In the genomic region with DNA sequence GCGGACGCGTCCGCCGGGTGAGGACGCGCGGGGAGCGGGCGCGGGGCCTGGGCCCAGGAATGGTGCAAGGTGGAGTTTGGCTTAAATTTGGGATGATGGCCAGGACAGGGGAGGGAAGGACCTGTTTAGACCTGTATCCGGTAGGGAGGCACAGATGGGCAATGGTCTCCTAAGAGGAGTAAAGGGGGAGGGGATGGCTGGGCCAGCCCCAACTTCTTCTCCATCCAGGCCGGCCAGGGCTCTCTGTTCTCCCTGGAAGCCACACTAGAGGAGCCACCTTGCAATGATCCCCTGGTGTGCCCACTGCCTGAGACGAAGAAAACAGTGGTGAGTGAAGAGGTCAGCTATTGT, we compare ENCODE assay signal across 9 mouse cellular contexts. TPM values are rescaled to one million over a fixed set of nuclear protein-coding genes. Genes with fewer than 3 reads are reported as not detected.
A peak's percentile ranks its signal among the peaks of the same experiment; 100 is the strongest.
DNase-seq lines count a peak whose midpoint lies in the region; ATAC-seq and TF ChIP-seq lines count a peak whose summit lies in the region.
"Had no signal": no experiment of that assay in that cellular context is flagged by ENCODE, and none has a peak within 500 bp of the region (broad histone marks: within the 10 kb centered on the region; RNA-seq: fewer than 3 reads in every experiment).

No protein-coding gene starts in this region.

- H3K9ac ChIP-seq in liver, adult 2 months (ENCODE audit: low read depth, low read length), result peak overlapping the region; percentile 98
- H3K9ac ChIP-seq in intestine, embryonic 15.5 days, result peak overlapping the region; percentile 50

- H3K4me1 ChIP-seq in liver, adult 2 months (ENCODE audit: control insufficient read depth, insufficient read depth, low read length), result peaks cover 9% of the 10 kb centered on the region
- H3K4me1 ChIP-seq in embryonic fibroblast, embryonic 13.5 days (ENCODE audit: control insufficient read depth, insufficient read depth, low read length), result no peaks in the 10 kb centered on the region
- H3K4me1 ChIP-seq in intestine, embryonic 15.5 days (replicated peaks), result peaks cover 10% of the 10 kb centered on the region; the same call in 1 of the 2 replicates

- no peak for TF ChIP-seq CTCF in liver, adult 2 months (IDR thresholded peaks at IDR 0.05; ENCODE audit: low read depth, low read length)
- TF ChIP-seq CTCF in embryonic fibroblast, embryonic 13.5 days (IDR thresholded peaks at IDR 0.05; ENCODE audit: borderline replicate concordance, insufficient read depth, low read length), result no peak

- peak overlapping the region; percentile 97 for H3K4me3 ChIP-seq in liver, adult 2 months (ENCODE audit: insufficient read depth, low read depth, low read length)
- H3K4me3 ChIP-seq in embryonic fibroblast, embryonic 13.5 days (ENCODE audit: insufficient read depth, low read length), result peak overlapping the region; percentile 43
- peak overlapping the region; percentile 51 for H3K4me3 ChIP-seq in intestine, embryonic 15.5 days (replicated peaks)
- H3K4me3 ChIP-seq in myocyte, result no peak overlapping the region

- no peak overlapping the region for H3ac ChIP-seq in myocyte (ENCODE audit: control insufficient read depth, insufficient read length)

- no peaks in the 10 kb centered on the region for H3K9me3 ChIP-seq in intestine, embryonic 15.5 days

- no peak for DNase-seq in liver, adult 2 months (ENCODE audit: extremely low read depth, low read depth, low spot score)
- DNase-seq in liver, result no peak
- no peak for DNase-seq in right cerebral cortex, postnatal 25 days
- DNase-seq in kidney, adult 18-20 months, result no peak
- no peak for DNase-seq in urinary bladder, postnatal 10 days (ENCODE audit: low spot score)

- TF ChIP-seq POLR2A in liver, adult 2 months (IDR thresholded peaks at IDR 0.05; ENCODE audit: extremely low read depth, insufficient read depth, low read length), result no peak
- TF ChIP-seq POLR2A in embryonic fibroblast, embryonic 13.5 days (IDR thresholded peaks at IDR 0.05; ENCODE audit: low read depth, low read length), result no peak
- no peak for TF ChIP-seq POLR2A in myocyte (IDR thresholded peaks at IDR 0.05; ENCODE audit: insufficient read length, low read depth)

- no peaks in the 10 kb centered on the region for H3K79me2 ChIP-seq in liver, adult 2 months (ENCODE audit: control insufficient read depth, insufficient read depth, low read length)
- no peaks in the 10 kb centered on the region for H3K79me2 ChIP-seq in myocyte (ENCODE audit: control insufficient read depth, insufficient read depth)

- WGBS in liver, adult 2 months, result 5% methylated on average over 14 of the region's 14 CpGs
- 3% methylated on average over 14 of the region's 14 CpGs for WGBS in intestine, embryonic 15.5 days

- peak overlapping the region; percentile 90 for H3K27ac ChIP-seq in liver, adult 2 months (replicated peaks; ENCODE audit: insufficient read depth, low read depth, low read length)
- H3K27ac ChIP-seq in embryonic fibroblast, embryonic 13.5 days (ENCODE audit: insufficient read depth, low read length), result no peak overlapping the region
- no peak overlapping the region for H3K27ac ChIP-seq in intestine, embryonic 15.5 days

- peaks cover 7% of the 10 kb centered on the region; the same call in 1 of the 2 replicates for H3K36me3 ChIP-seq in liver, adult 2 months (ENCODE audit: control insufficient read depth, insufficient read depth, low read length)
- no peaks in the 10 kb centered on the region for H3K36me3 ChIP-seq in intestine, embryonic 15.5 days
- no peaks in the 10 kb centered on the region for H3K36me3 ChIP-seq in myocyte (ENCODE audit: control insufficient read depth, insufficient read depth)

- no peaks in the 10 kb centered on the region for H3K27me3 ChIP-seq in liver, adult 2 months (ENCODE audit: control insufficient read depth, insufficient read depth, low read length)
- no peaks in the 10 kb centered on the region for H3K27me3 ChIP-seq in intestine, embryonic 15.5 days (replicated peaks)
- peaks cover 29% of the 10 kb centered on the region for H3K27me3 ChIP-seq in myocyte (ENCODE audit: control insufficient read depth, insufficient read depth, insufficient read length)

- peak overlapping the region; percentile 98 for H3K4me2 ChIP-seq in intestine, embryonic 15.5 days (replicated peaks)
- H3K4me2 ChIP-seq in myocyte (ENCODE audit: low read depth), result peak overlapping the region; percentile 56

- no peak; the same call in 1 of the 2 replicates for ATAC-seq in intestine, embryonic 15.5 days

TF ChIP-seq in myocyte, 11 proteins besides CTCF, POLR2A, EP300 and RAD21:
- TF ChIP-seq MAX (IDR thresholded peaks at IDR 0.05; ENCODE audit: low read depth) (no peak), USF1 (IDR thresholded peaks at IDR 0.05; ENCODE audit: low read depth) (no peak), E2F4 (IDR thresholded peaks at IDR 0.05; ENCODE audit: insufficient read depth) (no peak), CEBPB (IDR thresholded peaks at IDR 0.05; ENCODE audit: insufficient read depth, poor library complexity, severe bottlenecking) (no peak), POLR2AphosphoS2 (IDR thresholded peaks at IDR 0.05; ENCODE audit: insufficient read length, low read depth) (no peak), TCF12 (IDR thresholded peaks at IDR 0.05; ENCODE audit: insufficient read depth, poor library complexity, severe bottlenecking) (no peak), SRF (IDR thresholded peaks at IDR 0.05; ENCODE audit: control insufficient read depth, insufficient read length, low read depth) (no peak)

RNA-seq across cellular contexts. Expression of a gene that starts 0.5 kb away (rescaled TPM):
- total RNA-seq in liver, adult 2 months (2014; rRNA removed), result 44.1 and 55.0 TPM in 2 replicates
- 69.4 and 88.9 TPM in 2 replicates for polyA plus RNA-seq in liver, adult 2 months (2012; rRNA removed)
- 20.3 and 23.5 TPM in 2 replicates for polyA plus RNA-seq in embryonic fibroblast, embryonic 13.5 days (2011; ENCODE audit: insufficient read length, low read depth, missing spikeins)
- 25.2 and 26.3 TPM in 2 replicates for polyA plus RNA-seq in intestine, embryonic 15.5 days (2015; fragmentation: Nextera tagmentation; extraction: Ambion mirVana)
- 6.6 TPM for polyA plus RNA-seq in myocyte (2012; fragmentation: generic; extraction: Trizol)

RNA-seq across cellular contexts. Expression of a gene that starts 16.3 kb away (rescaled TPM):
- not detected in 2 replicates for total RNA-seq in liver, adult 2 months (2014; rRNA removed)
- not detected in 2 replicates for polyA plus RNA-seq in liver, adult 2 months (2012; rRNA removed)
- 0.26 TPM in 1 of 2 replicates, not detected in the other for polyA plus RNA-seq in embryonic fibroblast, embryonic 13.5 days (2011; ENCODE audit: insufficient read length, low read depth, missing spikeins)
- not detected in 2 replicates for polyA plus RNA-seq in intestine, embryonic 15.5 days (2015; fragmentation: Nextera tagmentation; extraction: Ambion mirVana)
- polyA plus RNA-seq in myocyte (2012; fragmentation: generic; extraction: Trizol), result 0.04 TPM
- total RNA-seq: neutrophil, adult 5-6 weeks had no signal

RNA-seq across cellular contexts. Expression of a gene that starts 16.3 kb away (rescaled TPM):
- 146 and 174 TPM in 2 replicates for total RNA-seq in liver, adult 2 months (2014; rRNA removed)
- 245 and 254 TPM in 2 replicates for polyA plus RNA-seq in liver, adult 2 months (2012; rRNA removed)
- polyA plus RNA-seq in embryonic fibroblast, embryonic 13.5 days (2011; ENCODE audit: insufficient read length, low read depth, missing spikeins), result 43.3 and 48.7 TPM in 2 replicates
- polyA plus RNA-seq in intestine, embryonic 15.5 days (2015; fragmentation: Nextera tagmentation; extraction: Ambion mirVana), result 51.3 and 56.7 TPM in 2 replicates
- polyA plus RNA-seq in myocyte (2012; fragmentation: generic; extraction: Trizol), result 40.4 TPM

RNA-seq across cellular contexts. Expression of a gene that starts 22.3 kb away (rescaled TPM):
- 1.1 TPM in 1 of 2 replicates, not detected in the other for total RNA-seq in liver, adult 2 months (2014; rRNA removed)
- polyA plus RNA-seq in liver, adult 2 months (2012; rRNA removed), result 0.11 TPM in 1 of 2 replicates, not detected in the other
- polyA plus RNA-seq in embryonic fibroblast, embryonic 13.5 days (2011; ENCODE audit: insufficient read length, low read depth, missing spikeins), result 1.4 and 1.5 TPM in 2 replicates
- polyA plus RNA-seq in intestine, embryonic 15.5 days (2015; fragmentation: Nextera tagmentation; extraction: Ambion mirVana), result 1.2 and 1.7 TPM in 2 replicates
- 418 TPM for polyA plus RNA-seq in myocyte (2012; fragmentation: generic; extraction: Trizol)
- total RNA-seq: neutrophil, adult 5-6 weeks had no signal

RNA-seq across cellular contexts. Expression of a gene that starts 23.0 kb away (rescaled TPM):
- 2.5 and 3.4 TPM in 2 replicates for total RNA-seq in liver, adult 2 months (2014; rRNA removed)
- 4.8 and 7.7 TPM in 2 replicates for polyA plus RNA-seq in liver, adult 2 months (2012; rRNA removed)
- 9.5 and 11.1 TPM in 2 replicates for polyA plus RNA-seq in embryonic fibroblast, embryonic 13.5 days (2011; ENCODE audit: insufficient read length, low read depth, missing spikeins)
- 9.8 and 10.3 TPM in 2 replicates for polyA plus RNA-seq in intestine, embryonic 15.5 days (2015; fragmentation: Nextera tagmentation; extraction: Ambion mirVana)
- polyA plus RNA-seq in myocyte (2012; fragmentation: generic; extraction: Trizol), result 9.3 TPM
